Mouse (Mus musculus) macrophage (primary cell): Measurements from ENCODE around the gene Zfp770. TPM values are rescaled to one million over a fixed set of nuclear protein-coding genes. Genes with fewer than 3 reads are reported as not detected.

Experiments
- H3K27ac ChIP-seq: fragments of 350-480 bp; formaldehyde crosslinking; 2 replicates; pipeline ENCODE4 v1.9.0; 2021
- H3K36me3 ChIP-seq: fragments of 350-480 bp; formaldehyde crosslinking; 2 replicates; pipeline ENCODE4 v1.9.0; 2021; ENCODE audit errors: inconsistent target
- H3K4me3 ChIP-seq: fragments of 350-480 bp; formaldehyde crosslinking; 2 replicates; pipeline ENCODE4 v1.9.0; 2021; ENCODE audit errors: inconsistent target
- H3K79me2 ChIP-seq: fragments of 350-480 bp; formaldehyde crosslinking; 2 replicates; pipeline ENCODE4 v1.9.0; 2021; ENCODE audit errors: inconsistent target
- WGBS: methylation state at CpG from one replicate; pipeline ENCODE4 v1.1.7; 2026; ENCODE audit warnings: inconsistent platforms; ENCODE audit not compliant: missing documents; 5-methylcytosine and 5-hydroxymethylcytosine counted together
- polyA plus RNA-seq: library from polyadenylated mRNA; stranded (reverse); fragments of 250-400 nt; gene quantifications from 3 replicates; pipeline ENCODE4 v1.2.4, GENCODE M21; 2018; ENCODE audit warnings: inconsistent platforms

Gene Zfp770
- polyA plus RNA-seq, 1 experiment from 2014 or later: 4.4 TPM

DNA sequence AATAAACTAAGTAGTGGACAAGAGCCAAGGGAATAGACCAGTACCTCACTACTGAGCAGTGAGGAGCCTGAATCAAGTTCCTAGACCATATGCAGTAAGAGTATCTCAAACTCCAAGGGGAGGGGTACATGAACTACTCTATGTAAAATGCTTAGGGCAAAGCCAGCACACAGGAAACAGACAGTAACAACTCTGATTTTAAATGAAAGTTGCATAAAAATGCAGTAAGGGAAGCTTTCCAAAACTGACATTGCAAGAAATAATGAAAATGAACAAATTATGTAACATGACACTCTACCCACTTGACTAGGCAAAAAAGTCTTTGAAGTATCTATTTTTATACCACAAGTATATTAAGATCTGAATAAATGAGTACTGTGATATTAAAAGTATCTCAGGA, 33.4 kb downstream of the Zfp770 start:
- Histone ChIP-seq H3K36me3 (peaks cover 33% of the 10 kb centered on the region), H3K27ac (no peak overlapping the region), H3K4me3 (no peak overlapping the region), H3K79me2 (peaks cover 14% of the 10 kb centered on the region)

GRCm38 (mm10) chr2:114161978-114162377, 39.3 kb downstream of the Zfp770 start:
- Histone ChIP-seq H3K36me3 (peaks cover 59% of the 10 kb centered on the region; the same call in 1 of the 2 replicates), H3K79me2 (no peaks in the 10 kb centered on the region), H3K27ac (no peak overlapping the region), H3K4me3 (no peak overlapping the region)
- 100% methylated on average over 1 of the region's 1 CpGs for WGBS

GRCm38 (mm10) chr2:114157345-114157744, 43.9 kb downstream of the Zfp770 start:
- Histone ChIP-seq H3K27ac (no peak overlapping the region), H3K36me3 (peaks cover 68% of the 10 kb centered on the region), H3K4me3 (no peak overlapping the region), H3K79me2 (no peaks in the 10 kb centered on the region)
- 62% methylated on average over 4 of the region's 4 CpGs for WGBS

- Histone ChIP-seq H3K79me2 (no peaks in the 10 kb centered on the region), H3K4me3 (no peak overlapping the region), H3K36me3 (peaks cover 68% of the 10 kb centered on the region), H3K27ac (no peak overlapping the region)
- 95% methylated on average over 1 of the region's 1 CpGs for WGBS
Observed at GRCm38 (mm10) chr2:114156639-114157038, 44.6 kb downstream of the Zfp770 start.

DNA sequence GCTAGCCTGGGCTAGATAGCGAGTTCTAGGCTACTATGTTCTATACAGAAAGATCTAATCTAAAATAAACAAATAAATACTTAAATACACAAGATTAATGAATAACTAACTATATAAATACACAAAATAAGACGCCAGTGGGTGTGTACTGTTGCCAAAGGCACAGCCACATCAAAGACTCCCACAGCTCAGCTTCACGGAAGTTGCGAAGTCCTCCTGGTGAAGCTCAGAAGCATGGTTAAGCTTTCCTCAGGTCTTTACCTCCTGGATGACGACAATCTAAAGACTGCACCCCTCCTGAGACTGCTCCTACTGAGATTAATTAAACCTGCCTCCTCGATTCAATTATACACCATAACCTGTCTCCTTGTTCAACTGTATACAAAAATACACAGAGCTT, 48.0 kb downstream of the Zfp770 start:
- H3K36me3 ChIP-seq: peaks cover 66% of the 10 kb centered on the region

GRCm38 (mm10) chr2:114146864-114147458, 54.3 kb downstream of the Zfp770 start:
- Histone ChIP-seq H3K4me3 (no peak overlapping the region), H3K36me3 (peaks cover 76% of the 10 kb centered on the region), H3K79me2 (no peaks in the 10 kb centered on the region), H3K27ac (no peak overlapping the region)
- 93% methylated on average over 14 of the region's 15 CpGs for WGBS

More for the DNA sequence above, 48.0 kb downstream of the Zfp770 start:
- Histone ChIP-seq H3K79me2 (no peaks in the 10 kb centered on the region), H3K4me3 (no peak overlapping the region), H3K27ac (no peak overlapping the region)
- WGBS: 97% methylated on average over 6 of the region's 6 CpGs

DNA sequence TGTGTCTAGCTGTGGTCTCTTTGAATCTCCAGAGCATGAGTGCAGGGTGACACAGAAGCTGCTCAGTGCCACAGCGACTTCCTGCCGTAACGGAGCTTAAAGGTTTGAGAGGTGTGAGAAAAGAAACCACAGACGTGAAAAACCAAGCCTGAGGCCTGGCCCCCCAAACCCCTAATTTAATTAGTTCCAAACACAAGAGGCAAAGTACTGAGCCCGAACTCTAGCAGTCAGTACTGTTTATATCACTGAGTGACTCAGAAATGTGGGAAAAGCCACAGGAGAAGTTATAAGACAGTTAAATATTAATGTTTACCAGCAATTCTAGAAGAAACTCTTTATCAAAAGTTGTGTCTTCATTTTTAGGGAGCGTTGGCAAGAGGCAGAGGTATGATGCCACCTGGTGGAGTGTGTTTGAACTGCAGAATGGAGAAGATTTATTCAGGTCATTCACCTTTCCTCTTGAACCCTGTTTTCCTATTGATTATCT, 55.9 kb downstream of the Zfp770 start:
- Histone ChIP-seq H3K79me2 (no peaks in the 10 kb centered on the region), H3K4me3 (no peak overlapping the region), H3K27ac (no peak overlapping the region), H3K36me3 (peaks cover 82% of the 10 kb centered on the region)
- 76% methylated on average over 6 of the region's 6 CpGs for WGBS

DNA sequence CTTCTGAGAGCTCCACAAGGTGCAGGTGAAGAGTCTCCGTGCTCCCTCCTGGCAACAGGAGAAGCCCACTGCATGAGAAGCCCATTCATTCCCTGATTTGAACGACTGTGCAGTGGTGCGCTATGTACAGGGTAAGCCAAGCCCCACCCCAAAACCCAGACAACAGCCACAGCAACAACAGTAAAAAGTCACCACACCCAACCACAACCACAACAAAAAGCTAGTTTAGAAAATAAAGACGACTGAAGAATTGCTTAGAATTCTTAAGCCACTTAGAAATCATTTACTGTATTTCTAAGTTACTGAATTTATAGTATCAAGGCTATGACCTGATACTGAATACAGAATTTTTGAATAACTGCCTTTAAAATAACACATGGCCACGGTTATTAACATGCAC, 56.4 kb downstream of the Zfp770 start:
- Histone ChIP-seq H3K36me3 (peaks cover 80% of the 10 kb centered on the region), H3K4me3 (no peak overlapping the region), H3K27ac (no peak overlapping the region), H3K79me2 (no peaks in the 10 kb centered on the region)
- 81% methylated on average over 5 of the region's 5 CpGs for WGBS

- H3K36me3 ChIP-seq: peaks cover 73% of the 10 kb centered on the region
Observed at GRCm38 (mm10) chr2:114143842-114144241, 57.4 kb downstream of the Zfp770 start.

More at GRCm38 (mm10) chr2:114143842-114144241, 57.4 kb downstream of the Zfp770 start:
- H3K4me3 ChIP-seq: no peak overlapping the region
- no peak overlapping the region for H3K27ac ChIP-seq
- no peaks in the 10 kb centered on the region for H3K79me2 ChIP-seq
- WGBS: 98% methylated on average over 6 of the region's 6 CpGs

Other genes starting within 250 kb of the Zfp770 start
- gene Gjd2, start 187.8 kb downstream of the Zfp770 start, polyA plus RNA-seq: not detected in 3 replicates
- not detected in 3 replicates for gene Actc1, start 147.9 kb downstream of the Zfp770 start, polyA plus RNA-seq
- gene Aqr, start 14.4 kb downstream of the Zfp770 start, polyA plus RNA-seq: 29.9 to 41.1 TPM (median 39.6 TPM) in 3 replicates